Mouse (Mus musculus) gastrocnemius, postnatal 25 days (tissue): ENCODE data around the gene Cryba4. TPM values are rescaled to one million over a fixed set of nuclear protein-coding genes. Genes with fewer than 3 reads are reported as not detected.

Source experiments
- DNase-seq: peaks from one replicate; pipeline ENCODE4 v3.0.0; 2022
- total RNA-seq, 2 experiments: library from RNA; stranded (reverse); gene quantifications; 1 replicate in 1 of 2; 2 replicates in 1 of 2; pipeline ENCODE4 v1.2.3; 2021

The Cryba4 gene
- total RNA-seq, 2 experiments from 2014 or later = 0.46 TPM; not detected in 1

GRCm38 (mm10) chr5:112237866-112238570 lies 14.3 kb downstream of the Cryba4 start:
- DNase-seq = no peak

GRCm38 (mm10) chr5:112237439-112237838 lies 14.9 kb downstream of the Cryba4 start:
- DNase-seq = no peak

- no peak for DNase-seq
Observed at GRCm38 (mm10) chr5:112236631-112237030, 15.7 kb downstream of the Cryba4 start.

GRCm38 (mm10) chr5:112235806-112236205 lies 16.5 kb downstream of the Cryba4 start:
- DNase-seq = no peak

GRCm38 (mm10) chr5:112228240-112229076 lies 23.9 kb downstream of the Cryba4 start:
- DNase-seq = no peak

GRCm38 (mm10) chr5:112227898-112228239 lies 24.4 kb downstream of the Cryba4 start:
- DNase-seq = no peak

- DNase-seq = peak; percentile 32
Observed at GRCm38 (mm10) chr5:112227354-112227753, 25.0 kb downstream of the Cryba4 start.

- no peak for DNase-seq
Observed at GRCm38 (mm10) chr5:112225591-112225990, 26.7 kb downstream of the Cryba4 start.

GRCm38 (mm10) chr5:112220203-112220602 lies 32.1 kb downstream of the Cryba4 start:
- DNase-seq = no peak

- no peak for DNase-seq
Observed at GRCm38 (mm10) chr5:112219398-112219797, 32.9 kb downstream of the Cryba4 start.

GRCm38 (mm10) chr5:112218679-112219078 lies 33.6 kb downstream of the Cryba4 start:
- DNase-seq = no peak

GRCm38 (mm10) chr5:112217031-112217430 lies 35.3 kb downstream of the Cryba4 start:
- no peak for DNase-seq

GRCm38 (mm10) chr5:112216335-112216734 lies 36.0 kb downstream of the Cryba4 start:
- no peak for DNase-seq

GRCm38 (mm10) chr5:112215801-112216251 lies 36.5 kb downstream of the Cryba4 start:
- DNase-seq = no peak

- no peak for DNase-seq
Observed at GRCm38 (mm10) chr5:112215291-112215751, 37.0 kb downstream of the Cryba4 start.

- no peak for DNase-seq
Observed at GRCm38 (mm10) chr5:112214419-112214818, 37.9 kb downstream of the Cryba4 start.

- DNase-seq = no peak
Observed at GRCm38 (mm10) chr5:112213331-112214240, 38.7 kb downstream of the Cryba4 start.

- no peak for DNase-seq
Observed at GRCm38 (mm10) chr5:112212711-112213264, 39.5 kb downstream of the Cryba4 start.

GRCm38 (mm10) chr5:112211911-112212310 lies 40.4 kb downstream of the Cryba4 start:
- DNase-seq = no peak

GRCm38 (mm10) chr5:112210104-112210503 lies 42.2 kb downstream of the Cryba4 start:
- DNase-seq = no peak

GRCm38 (mm10) chr5:112208321-112208720 lies 44.0 kb downstream of the Cryba4 start:
- no peak for DNase-seq
